Mouse (Mus musculus): Measurements from ENCODE around the gene Fkbp9.
A peak's percentile ranks its signal among the peaks of the same experiment; 100 is the strongest.

Gene Fkbp9

DNA sequence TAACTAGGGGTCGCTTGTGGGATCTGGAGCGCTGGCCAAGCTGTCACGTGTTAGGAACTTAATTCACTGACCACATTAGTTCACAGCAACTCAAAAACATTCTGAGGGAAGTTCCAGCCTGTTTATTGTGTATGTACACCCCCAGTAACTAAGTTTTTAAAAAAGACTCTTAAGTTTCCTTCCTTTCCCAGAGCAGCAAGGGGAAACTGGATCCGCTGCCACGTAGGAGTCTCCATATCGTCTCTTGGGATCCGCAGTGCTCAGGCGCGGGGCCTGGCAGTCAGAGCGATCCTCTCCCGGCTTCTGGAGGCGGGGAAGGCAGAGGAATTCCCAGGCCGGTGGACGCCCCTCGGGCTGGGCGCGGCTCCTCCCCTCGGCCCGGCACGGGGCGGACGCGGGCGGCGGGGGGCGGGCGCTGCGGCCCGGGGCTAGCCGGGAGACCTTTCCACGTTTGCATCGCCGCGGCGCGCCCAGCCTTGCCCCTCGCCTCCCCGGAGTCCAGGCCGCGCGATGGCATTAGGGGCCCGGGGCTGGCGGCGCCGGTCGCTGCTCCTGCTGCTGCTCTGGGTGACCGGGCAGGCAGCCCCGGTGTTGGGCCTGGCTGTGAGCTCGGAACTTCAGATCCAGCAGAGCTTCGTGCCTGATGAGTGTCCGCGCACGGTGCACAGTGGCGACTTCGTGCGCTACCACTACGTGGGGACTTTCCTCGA, at the start of gene Fkbp9:
Fkbp9 (plus strand) TSS at position 363 of the 710 bp plus-strand sequence.
- peak; percentile 5 for DNase-seq

DNA sequence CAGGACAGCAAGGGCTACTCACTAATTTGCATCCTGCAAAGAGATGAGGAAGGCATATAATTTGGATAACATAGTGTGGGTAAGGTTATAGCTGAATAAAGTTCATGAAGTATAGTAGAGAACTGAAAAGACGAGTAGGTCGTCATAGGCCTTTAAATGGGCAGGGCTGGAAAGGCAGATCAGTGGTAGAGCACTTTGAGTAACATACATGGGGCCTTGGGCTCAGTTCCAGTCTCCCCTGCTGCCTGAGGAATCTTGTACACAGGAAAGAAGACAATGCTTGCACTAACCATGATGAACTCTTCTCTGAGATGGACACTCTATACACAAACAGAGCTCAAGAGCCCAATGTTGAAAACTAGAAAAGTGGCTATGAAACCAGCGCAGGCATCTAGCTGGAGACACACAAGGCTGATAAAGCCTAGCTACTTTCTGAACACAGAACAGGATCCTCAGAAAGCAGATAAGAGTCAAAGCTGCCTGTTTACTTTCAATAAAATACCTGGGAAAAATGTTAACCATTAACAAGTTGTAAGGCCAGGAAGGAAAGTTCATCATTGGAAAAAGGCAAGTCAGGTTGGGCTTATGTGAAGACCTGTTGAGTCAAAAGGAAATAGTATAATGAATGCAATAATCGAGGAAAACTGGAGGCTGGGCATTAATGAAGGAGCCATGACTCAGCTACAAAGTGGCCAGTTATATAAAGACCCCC, 48.1 kb upstream of the Fkbp9 start:
- DNase-seq: no peak

DNA sequence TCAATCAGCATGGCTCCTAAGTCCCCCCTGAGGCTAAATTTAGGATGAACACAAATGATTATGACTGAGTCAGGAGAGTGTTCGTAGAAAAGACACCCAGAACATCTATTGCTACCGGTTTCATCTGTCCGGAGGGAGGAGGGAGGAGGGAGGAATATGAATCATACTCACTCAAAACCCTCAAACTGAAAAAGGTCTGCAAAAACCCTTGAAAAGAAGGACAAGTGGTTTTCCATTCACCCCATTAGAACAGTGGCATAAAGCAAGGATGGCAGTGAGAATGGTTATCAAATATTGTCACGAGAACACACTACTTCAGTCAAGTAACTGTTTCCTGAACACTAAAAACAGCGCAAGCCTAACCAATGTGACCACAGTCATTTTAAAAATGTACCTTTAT, 46.8 kb upstream of the Fkbp9 start:
- DNase-seq: no peak

- no peak for DNase-seq
Observed at GRCm38 (mm10) chr6:56787668-56788067, 44.2 kb upstream of the Fkbp9 start.

- DNase-seq: no peak
Observed at GRCm38 (mm10) chr6:56789336-56789735, 42.5 kb upstream of the Fkbp9 start.

DNA sequence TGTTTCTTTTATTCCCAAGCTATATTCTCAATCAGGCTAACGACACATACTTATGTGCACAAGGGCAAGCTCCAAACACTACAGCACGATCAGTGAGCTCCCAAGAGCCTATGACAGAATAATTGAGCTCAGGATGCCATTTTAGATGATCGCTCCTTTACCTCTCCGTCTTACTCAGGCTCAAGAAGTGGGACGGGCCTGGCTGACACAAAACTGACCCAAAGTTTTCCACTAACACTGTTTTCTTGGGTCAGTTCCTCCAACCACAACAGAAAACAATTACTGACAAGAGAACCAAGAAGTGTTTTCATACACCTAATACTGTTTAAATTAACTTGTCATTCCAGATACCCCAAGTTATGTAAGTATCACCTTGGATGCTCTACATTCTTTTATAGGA, 37.0 kb upstream of the Fkbp9 start:
- no peak for DNase-seq

DNA sequence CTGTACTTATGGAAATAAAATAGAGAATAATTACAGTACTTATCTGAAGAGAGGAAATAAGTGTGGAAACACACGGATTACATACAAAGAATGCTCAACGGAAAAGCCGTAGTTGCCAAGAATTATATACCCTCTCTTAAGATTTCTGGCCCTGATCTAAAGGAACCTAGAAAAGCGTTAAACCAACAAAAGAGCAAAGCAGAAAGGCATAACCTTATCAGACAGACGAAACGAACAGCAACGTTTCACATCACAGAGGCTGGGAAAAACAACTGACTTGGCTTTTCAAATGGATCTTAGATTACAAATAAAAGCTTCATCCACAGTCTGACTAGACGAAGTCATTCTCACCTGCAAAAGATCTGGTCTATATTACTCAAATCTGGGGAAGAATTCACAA, 35.6 kb upstream of the Fkbp9 start:
- DNase-seq: no peak

DNA sequence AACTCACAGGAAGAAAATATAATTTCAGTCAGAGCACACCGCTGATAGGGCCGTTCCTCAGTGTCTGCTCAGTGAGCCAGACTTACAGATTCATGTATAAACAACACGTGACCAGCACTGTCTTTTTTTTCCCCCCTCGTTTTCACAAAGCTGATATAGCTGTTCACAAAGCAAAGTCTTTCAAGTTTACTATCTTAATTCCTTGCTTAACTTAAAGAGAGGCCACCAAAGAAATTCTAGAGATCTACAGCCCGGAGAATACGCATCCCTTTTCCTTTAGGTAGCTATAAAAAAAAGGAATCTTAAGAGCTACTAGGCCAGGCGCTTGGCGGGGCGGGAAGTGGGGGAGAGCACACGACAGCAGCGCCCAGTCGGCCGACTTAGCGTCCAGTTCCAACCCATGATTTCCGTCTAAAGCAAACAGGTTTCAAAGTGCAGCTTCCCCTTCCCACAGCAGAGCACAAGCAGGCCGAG, 35.2 kb upstream of the Fkbp9 start:
- DNase-seq: peak; percentile 19

DNA sequence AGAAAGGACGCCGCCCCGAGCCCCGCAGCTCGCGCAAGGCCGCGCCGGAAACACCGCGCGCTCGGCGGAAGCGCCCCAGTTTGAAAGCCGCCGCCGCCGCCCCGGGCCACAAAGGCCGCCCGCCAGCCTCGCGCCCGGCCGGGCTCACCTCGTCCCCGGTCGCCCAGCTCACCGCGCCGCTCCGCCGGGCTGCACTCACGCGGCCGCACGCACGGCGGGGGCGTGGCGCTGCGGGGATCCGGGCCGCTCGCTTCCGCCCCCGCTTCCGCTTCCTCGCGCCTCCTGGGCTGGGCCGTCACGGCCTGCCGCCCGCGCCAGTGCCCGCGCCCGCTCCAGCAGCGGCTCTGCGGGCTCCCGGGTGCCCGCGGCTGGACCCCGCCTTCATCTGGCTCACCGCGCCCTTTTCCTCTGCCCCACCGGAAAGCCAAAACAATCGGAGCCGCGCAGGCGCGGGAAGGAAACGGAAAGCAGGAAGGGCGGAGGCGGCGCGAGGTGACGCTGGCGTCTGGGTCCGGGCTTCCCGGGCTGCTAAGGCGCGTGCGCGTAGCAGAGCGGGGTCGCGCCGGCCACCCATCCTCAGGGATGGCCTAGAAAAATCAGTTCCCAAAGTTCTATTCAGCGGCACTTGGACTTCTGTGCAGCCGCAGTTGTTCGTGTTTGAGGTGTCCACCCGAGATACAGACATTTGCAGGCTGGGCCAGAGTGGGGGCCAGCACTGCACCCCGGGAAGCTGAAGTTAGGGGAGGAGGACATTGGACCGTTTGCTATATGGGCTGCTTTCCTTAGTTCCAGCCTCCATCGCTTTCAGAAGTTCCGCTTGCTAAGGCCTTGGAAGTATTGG, 34.3 kb upstream of the Fkbp9 start, which contains the start of gene Kbtbd2:
Kbtbd2 (minus strand) TSS at position 503 of the 841 bp plus-strand sequence.
- DNase-seq: peak; percentile 95

DNA sequence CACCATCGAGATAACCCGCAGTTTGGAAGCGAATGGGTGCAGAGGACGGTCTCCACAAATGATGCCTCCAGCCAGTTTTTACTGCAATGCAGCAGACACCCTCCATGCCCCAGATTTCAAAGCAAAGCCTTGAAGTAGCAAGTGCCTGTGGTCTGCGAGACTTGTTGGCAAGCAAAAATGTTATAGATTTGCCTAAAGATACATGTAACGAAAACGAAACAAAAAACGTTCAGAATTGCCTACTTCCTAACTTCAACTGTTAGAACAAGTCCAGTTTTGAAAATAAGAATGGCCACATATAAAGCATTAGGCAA, 33.8 kb upstream of the Fkbp9 start:
- DNase-seq: no peak

DNA sequence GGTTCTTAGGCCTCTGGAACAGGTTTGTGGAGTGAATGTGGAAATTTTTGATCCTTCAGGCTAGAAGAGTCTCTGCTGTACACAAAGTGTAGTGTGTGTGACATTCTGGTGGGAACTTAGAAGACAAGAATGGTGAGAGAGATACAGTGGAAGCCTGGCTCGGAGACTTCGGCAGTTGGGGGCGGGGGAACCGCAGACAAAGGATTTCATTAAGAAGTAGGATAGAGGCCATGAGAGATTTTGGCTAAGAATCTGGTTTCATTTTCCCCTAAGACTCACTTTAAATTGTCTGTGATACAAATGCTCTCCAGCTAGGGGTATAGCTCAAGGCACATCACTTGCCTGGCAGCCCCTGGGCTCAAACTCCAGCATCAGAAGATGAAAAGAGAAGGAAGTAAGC, 26.8 kb upstream of the Fkbp9 start:
- no peak for DNase-seq

DNA sequence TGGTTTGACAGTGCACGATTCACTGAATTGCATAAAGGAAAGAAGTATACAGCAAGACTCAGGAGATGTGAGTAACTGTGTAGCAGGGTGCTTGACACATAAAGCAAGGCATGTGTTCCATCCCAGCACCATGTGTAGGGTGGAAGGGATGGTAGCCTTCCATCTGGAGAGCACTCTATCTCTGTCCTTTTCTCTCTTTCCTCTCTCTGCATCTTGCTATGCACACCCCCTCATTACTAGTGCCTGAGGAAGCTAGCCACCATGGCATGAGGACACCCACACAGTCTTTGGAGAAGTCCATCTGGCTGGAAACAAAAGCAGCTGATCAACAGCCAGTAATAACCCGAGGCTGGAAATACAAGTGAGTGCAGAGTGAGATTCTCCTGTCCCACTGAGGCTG, 25.7 kb upstream of the Fkbp9 start:
- no peak for DNase-seq

DNA sequence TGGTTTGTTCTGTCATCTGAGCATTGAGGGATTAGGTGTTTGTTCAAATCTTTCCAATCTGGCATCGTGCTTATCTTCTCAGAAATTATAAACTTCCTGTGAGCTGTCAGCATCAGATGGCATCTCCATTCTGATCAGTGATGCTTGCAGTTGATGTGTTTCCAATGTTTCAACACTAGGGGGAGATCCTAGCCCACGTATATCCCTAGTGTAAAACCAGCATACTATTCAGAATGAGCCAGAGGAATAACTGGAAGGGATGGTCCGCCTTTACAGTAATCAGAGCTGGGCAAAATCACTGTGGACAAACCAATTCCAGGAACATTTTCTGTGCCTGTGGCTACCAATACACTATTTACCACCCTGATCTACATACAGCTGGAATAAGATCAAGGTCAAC, 23.2 kb upstream of the Fkbp9 start:
- DNase-seq: peak; percentile 31

- DNase-seq: no peak
Observed at GRCm38 (mm10) chr6:56813332-56813731, 18.5 kb upstream of the Fkbp9 start.

- no peak for DNase-seq
Observed at GRCm38 (mm10) chr6:56818436-56819123, 13.3 kb upstream of the Fkbp9 start.

- no peak for DNase-seq
Observed at GRCm38 (mm10) chr6:56819124-56819487, 12.8 kb upstream of the Fkbp9 start.

- DNase-seq: no peak
Observed at GRCm38 (mm10) chr6:56825657-56826056, 6.2 kb upstream of the Fkbp9 start.

- no peak for DNase-seq
Observed at GRCm38 (mm10) chr6:56832407-56832796, 543 bp downstream of the Fkbp9 start.

- DNase-seq: no peak
Observed at GRCm38 (mm10) chr6:56832830-56833229, 971 bp downstream of the Fkbp9 start.

GRCm38 (mm10) chr6:56834769-56835168, 2.9 kb downstream of the Fkbp9 start:
- DNase-seq: no peak

- DNase-seq: no peak
Observed at GRCm38 (mm10) chr6:56835532-56835931, 3.7 kb downstream of the Fkbp9 start.

GRCm38 (mm10) chr6:56837166-56837565, 5.3 kb downstream of the Fkbp9 start:
- DNase-seq: no peak

- no peak for DNase-seq
Observed at GRCm38 (mm10) chr6:56837621-56838020, 5.8 kb downstream of the Fkbp9 start.

All from cerebellum, adult 11 months (tissue).